In the genomic region with DNA sequence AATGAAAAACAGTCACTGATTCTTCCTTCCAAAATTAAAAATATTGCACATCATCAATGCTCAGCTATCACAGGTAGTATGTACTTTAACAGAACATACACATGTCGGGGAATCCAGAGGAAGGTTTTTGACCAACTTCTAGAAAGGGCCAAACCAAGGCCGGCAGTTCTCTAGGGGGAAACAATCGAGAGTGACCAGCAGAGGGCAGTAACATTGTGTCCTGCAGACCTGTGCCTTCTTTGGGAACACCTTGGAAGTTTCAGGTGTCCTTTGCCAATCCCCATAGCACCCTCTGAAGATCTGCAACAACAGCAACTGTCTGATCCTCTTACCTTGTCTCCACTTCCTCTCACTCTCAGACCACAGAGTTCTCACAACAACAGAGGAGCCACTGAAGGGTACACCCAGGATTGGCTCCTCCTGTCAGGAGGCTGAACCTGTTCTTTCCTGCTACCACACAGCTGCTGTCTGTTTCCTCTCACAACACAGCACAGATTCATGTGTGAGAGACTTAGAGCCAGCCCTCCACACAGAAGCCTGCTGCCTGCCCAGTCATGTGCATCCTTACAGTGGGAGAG, we compare ENCODE assay signal across 13 mouse cellular contexts. TPM values are rescaled to one million over a fixed set of nuclear protein-coding genes. Genes with fewer than 3 reads are reported as not detected.
DNase-seq lines count a peak whose midpoint lies in the region; ATAC-seq and TF ChIP-seq lines count a peak whose summit lies in the region.
"Not testable (repeated sequence)": the region's sequence is repeated elsewhere in the genome, so short reads cannot be mapped to it uniquely, and the experiment has no call there.
"Had no signal": no experiment of that assay in that cellular context is flagged by ENCODE, and none has a peak within 500 bp of the region (broad histone marks: within the 10 kb centered on the region; RNA-seq: fewer than 3 reads in every experiment).

No protein-coding gene starts in this region.

- peak; percentile 26; the same call in 1 of the 2 replicates for TF ChIP-seq CTCF in cortical plate, adult 2 months (IDR thresholded peaks at IDR 0.05; ENCODE audit: extremely low read depth, insufficient read depth, low read length)
- peak; percentile 49; the same call in 1 of the 2 replicates for TF ChIP-seq CTCF in small intestine, adult 2 months (IDR thresholded peaks at IDR 0.05; ENCODE audit: extremely low read depth, insufficient read length, insufficient replicate concordance, low read depth, low read length)

- WGBS in hindbrain, embryonic 11.5 days, result 42% methylated on average over 3 of the region's 3 CpGs
- WGBS in small intestine, adult 2 months, result 32% methylated on average over 3 of the region's 3 CpGs

- DNase-seq in CD8-positive naive resting alpha-beta T cell, adult 2 months (ENCODE audit: low read depth in 2 of 2, low spot score in 2 of 2), result peak; percentile 48 to 52
- peak; percentile 32 for DNase-seq in ZHBTc4 (ENCODE audit: low read depth, low spot score)
- peak; percentile 13 for DNase-seq in hindbrain, embryonic 11.5 days (ENCODE audit: low spot score)
- DNase-seq in kidney, postnatal 36 days, result peak; percentile 17 to 48
- peak; percentile 38 for DNase-seq in lung, postnatal 14 days

- not testable (repeated sequence) for H3K27ac ChIP-seq in cortical plate, adult 2 months (ENCODE audit: insufficient read depth, low read length); hindbrain, embryonic 11.5 days (ENCODE audit: low read depth, low read length); small intestine, adult 2 months (ENCODE audit: insufficient read depth, low read depth, low read length)

- TF ChIP-seq POLR2A in cortical plate, adult 2 months (IDR thresholded peaks at IDR 0.05; ENCODE audit: extremely low read depth, insufficient read depth, low read length); small intestine, adult 2 months (IDR thresholded peaks at IDR 0.05; ENCODE audit: low read depth, low read length): not testable (repeated sequence)

- not testable (repeated sequence) for H3K36me3 ChIP-seq in hindbrain, embryonic 11.5 days (ENCODE audit: control insufficient read depth, insufficient read depth, low read length)
- H3K36me3 ChIP-seq in small intestine, adult 2 months (ENCODE audit: control insufficient read depth, insufficient read depth, low read length), result peaks cover 41% of the 10 kb centered on the region

- H3K9ac ChIP-seq in hindbrain, embryonic 11.5 days (ENCODE audit: low read depth, low read length), result not testable (repeated sequence)

- not testable (repeated sequence) for ATAC-seq in hindbrain, embryonic 11.5 days (ENCODE audit: low FRiP score)

- not testable (repeated sequence) for H3K4me3 ChIP-seq in cortical plate, adult 2 months (ENCODE audit: insufficient read depth, low read length); hindbrain, embryonic 11.5 days (ENCODE audit: low read depth, low read length); small intestine, adult 2 months (ENCODE audit: low read depth, low read length)

- H3K4me2 ChIP-seq in hindbrain, embryonic 11.5 days (replicated peaks; ENCODE audit: low read depth, low read length), result not testable (repeated sequence)

- not testable (repeated sequence) for H3K9me3 ChIP-seq in hindbrain, embryonic 11.5 days (ENCODE audit: control insufficient read depth, low read length)

- not testable (repeated sequence) for H3K27me3 ChIP-seq in hindbrain, embryonic 11.5 days (ENCODE audit: control insufficient read depth, insufficient read depth, low read length); small intestine, adult 2 months (ENCODE audit: control insufficient read depth, insufficient read depth, low read length)

- not testable (repeated sequence) for H3K4me1 ChIP-seq in cortical plate, adult 2 months (ENCODE audit: control insufficient read depth, insufficient read depth, low read length); hindbrain, embryonic 11.5 days (replicated peaks; ENCODE audit: control insufficient read depth, insufficient read depth, low read length); small intestine, adult 2 months (ENCODE audit: control insufficient read depth, insufficient read depth, insufficient read length, low read length)

RNA-seq across cellular contexts. Expression of gene Dmbt1, which starts 13.5 kb away (rescaled TPM):
- 0.02 TPM in 1 of 2 replicates, not detected in the other for polyA plus RNA-seq in cortical plate, adult 2 months (2012; rRNA removed)
- polyA plus RNA-seq in hindbrain, embryonic 11.5 days (2014; fragmentation: Nextera tagmentation; extraction: Ambion mirVana), result not detected in 2 replicates
- polyA plus RNA-seq in small intestine, adult 2 months (2012; rRNA removed), result 141 and 758 TPM in 2 replicates
- polyA plus RNA-seq: embryonic facial prominence, embryonic 13.5 days; forebrain, embryonic 12.5 days; G1E; heart, embryonic 11.5 days; hindbrain, embryonic 12.5 days; macrophage had no signal

Comparison
In these comparisons a context has a peak if more than half of its experiments do, and no peak if none do; other contexts are left out.
1. RNA of gene Dmbt1, which starts 13.5 kb away (polyA plus RNA-seq): 141 to 758 TPM in small intestine, adult 2 months; 0.02 TPM in cortical plate, adult 2 months and not detected in hindbrain, embryonic 11.5 days; every median in the first group is over 100 times any median in the second.
2. Peak in every context shown above with its lines, with median percentiles within 50 percentile points of each other: DNase-seq.